Mouse (Mus musculus) midbrain, embryonic 11.5 days (tissue): ENCODE measurements around the gene Wwp2. TPM values are rescaled to one million over a fixed set of nuclear protein-coding genes. Genes with fewer than 3 reads are reported as not detected.

Source experiments
- ATAC-seq: fragments of 200-750 bp; cut with Nextera tagmentation; 2 replicates; pipeline ENCODE4 v1.8.0; 2017; ENCODE audit warnings: moderate TSS enrichment, moderate library complexity; ENCODE audit not compliant: low FRiP score
- DNase-seq: peaks from one replicate; pipeline ENCODE4 v3.0.0; 2015; ENCODE audit warnings: low spot score; ENCODE audit errors: missing footprints
- H3K27ac ChIP-seq: fragments of 300-500 bp; sonication (generic); 2 replicates; pipeline ENCODE4 v1.5.1; 2014; ENCODE audit warnings: low read depth, low read length
- H3K27me3 ChIP-seq: fragments of 300-500 bp; sonication (generic); 2 replicates; pipeline ENCODE4 v1.6.1; 2014; ENCODE audit warnings: mild to moderate bottlenecking, low read length, moderate library complexity, mixed read lengths; ENCODE audit not compliant: control insufficient read depth, insufficient read depth
- H3K36me3 ChIP-seq: fragments of 300-500 bp; sonication (generic); 2 replicates; pipeline ENCODE4 v1.6.1; 2014; ENCODE audit warnings: mild to moderate bottlenecking, low read length, moderate library complexity, mixed read lengths; ENCODE audit not compliant: control insufficient read depth, insufficient read depth
- H3K4me1 ChIP-seq: fragments of 300-500 bp; sonication (generic); 2 replicates; pipeline ENCODE4 v1.6.1; 2014; ENCODE audit warnings: low read length; ENCODE audit not compliant: control insufficient read depth, insufficient read depth
- H3K4me2 ChIP-seq: fragments of 300-500 bp; sonication (generic); 2 replicates; pipeline ENCODE4 v1.6.1; 2014; ENCODE audit warnings: mild to moderate bottlenecking, moderate library complexity
- H3K4me3 ChIP-seq: fragments of 300-500 bp; sonication (generic); 2 replicates; pipeline ENCODE4 v1.5.1; 2014; ENCODE audit warnings: low read depth, low read length
- H3K9ac ChIP-seq: fragments of 300-500 bp; sonication (generic); 2 replicates; pipeline ENCODE4 v1.6.1; 2014; ENCODE audit warnings: low read length
- H3K9me3 ChIP-seq: fragments of 300-500 bp; sonication (generic); 2 replicates; pipeline ENCODE4 v1.6.1; 2016; ENCODE audit warnings: low read length; ENCODE audit not compliant: control insufficient read depth
- WGBS: fragments of 180-500 bp; shearing (Covaris S2); extraction: QIAGEN DNeasy Blood & Tissue Kit; methylation state at CpG from one replicate; pipeline ENCODE4 v1.1.7; 2014; 5-methylcytosine and 5-hydroxymethylcytosine counted together
- polyA plus RNA-seq: library from polyadenylated mRNA; unstranded; fragments of >200 nt; fragmentation: Nextera tagmentation; extraction: Ambion mirVana; gene quantifications from 2 replicates; pipeline ENCODE4 v1.2.1, GENCODE M21; 2014

Wwp2 gene
- polyA plus RNA-seq, 1 experiment from 2014 or later = 53.1 TPM

DNA sequence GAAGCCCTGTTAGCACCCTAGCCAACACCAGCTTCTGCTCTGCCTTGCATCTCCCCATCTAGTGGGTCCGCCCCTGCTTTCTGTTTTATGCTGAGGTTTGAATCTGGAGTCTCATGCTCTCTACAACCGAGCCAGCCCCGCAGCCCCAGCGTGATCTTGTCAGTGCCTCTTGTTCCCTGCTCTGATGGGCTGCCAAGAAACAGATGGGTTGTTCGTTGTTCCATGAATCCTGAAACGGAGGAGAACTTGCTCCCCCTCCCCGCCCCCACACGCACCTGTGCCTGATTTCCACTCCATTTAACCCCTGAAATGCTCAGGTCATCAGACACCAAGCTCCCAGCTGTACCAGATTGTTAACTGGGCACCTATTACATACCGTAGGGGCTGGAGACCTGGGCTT, 36.7 kb upstream of the Wwp2 start:
- Histone ChIP-seq H3K27me3 (no peaks in the 10 kb centered on the region), H3K9me3 (no peaks in the 10 kb centered on the region), H3K9ac (no peak overlapping the region), H3K36me3 (no peaks in the 10 kb centered on the region), H3K4me3 (no peak overlapping the region), H3K4me1 (peaks cover 5% of the 10 kb centered on the region; the same call in 1 of the 2 replicates), H3K4me2 (no peak overlapping the region), H3K27ac (no peak overlapping the region)
- ATAC-seq (no peak), DNase-seq (peak; percentile 49)
- 55% methylated on average over 9 of the region's 9 CpGs for WGBS

GRCm38 (mm10) chr8:107401866-107402265, 34.3 kb upstream of the Wwp2 start:
- Histone ChIP-seq H3K4me1 (peaks cover 5% of the 10 kb centered on the region; the same call in 1 of the 2 replicates), H3K36me3 (no peaks in the 10 kb centered on the region), H3K27me3 (no peaks in the 10 kb centered on the region), H3K9me3 (no peaks in the 10 kb centered on the region), H3K4me2 (no peak overlapping the region), H3K4me3 (no peak overlapping the region), H3K9ac (no peak overlapping the region), H3K27ac (no peak overlapping the region)
- DNase-seq = peak; percentile 65
- no peak for ATAC-seq
- WGBS = 86% methylated on average over 5 of the region's 5 CpGs

DNA sequence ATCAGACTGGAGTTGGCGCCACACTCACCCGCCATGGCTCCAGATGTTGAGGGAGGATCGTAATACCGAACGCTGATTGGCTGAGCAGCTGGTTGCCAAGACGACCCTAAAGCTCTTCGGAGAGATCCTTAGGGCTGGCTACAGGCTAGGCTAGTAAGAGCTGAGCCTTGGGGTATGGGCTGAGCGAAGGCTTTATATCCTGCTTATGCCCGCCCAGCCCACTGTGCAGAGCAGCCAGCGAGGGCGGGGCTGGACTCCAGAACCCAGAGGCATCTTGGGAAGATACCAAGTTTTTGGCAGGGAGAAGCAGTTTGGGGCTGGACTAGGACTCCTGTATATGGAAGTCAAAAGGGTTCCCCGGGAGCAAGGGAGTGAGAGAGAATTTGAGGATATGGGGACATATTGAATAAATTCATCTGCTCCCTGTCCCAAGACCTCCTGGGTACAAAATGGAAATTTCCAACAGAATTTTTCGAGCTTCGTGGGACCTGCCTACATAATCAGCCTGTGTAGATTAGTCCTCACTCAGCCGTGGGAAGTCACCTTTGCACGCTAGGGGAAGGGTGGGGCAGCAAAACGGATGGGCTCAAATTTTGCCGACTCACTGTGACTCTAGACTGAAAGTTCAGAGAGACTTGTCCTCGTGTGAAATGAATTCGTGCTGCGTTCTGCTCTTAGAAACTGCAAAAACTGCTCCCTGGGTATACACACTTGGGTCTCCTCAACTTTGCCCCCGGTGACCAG, 33.0 kb upstream of the Wwp2 start, which contains the start of gene Nqo1:
Gene Nqo1 (minus strand): TSS at position 169 of the 744 bp plus-strand sequence.
- H3K4me1 ChIP-seq = peaks cover 5% of the 10 kb centered on the region; the same call in 1 of the 2 replicates
- peak; percentile 96 for DNase-seq
- no peak within 1 kb of the TSS; the same call in 1 of the 2 replicates for H3K27ac ChIP-seq
- no peaks in the 10 kb centered on the region for H3K27me3 ChIP-seq
- H3K36me3 ChIP-seq = no peaks in the 10 kb centered on the region
- no peaks in the 10 kb centered on the region for H3K9me3 ChIP-seq
- 14% methylated on average over 22 of the region's 22 CpGs for WGBS
- ATAC-seq = peak; percentile 99
- peak within 1 kb of the TSS; percentile 9; the same call in 1 of the 2 replicates for H3K4me3 ChIP-seq
- peak within 1 kb of the TSS; percentile 42 for H3K4me2 ChIP-seq
- H3K9ac ChIP-seq = peak within 1 kb of the TSS; percentile 36; the same call in 1 of the 2 replicates

DNA sequence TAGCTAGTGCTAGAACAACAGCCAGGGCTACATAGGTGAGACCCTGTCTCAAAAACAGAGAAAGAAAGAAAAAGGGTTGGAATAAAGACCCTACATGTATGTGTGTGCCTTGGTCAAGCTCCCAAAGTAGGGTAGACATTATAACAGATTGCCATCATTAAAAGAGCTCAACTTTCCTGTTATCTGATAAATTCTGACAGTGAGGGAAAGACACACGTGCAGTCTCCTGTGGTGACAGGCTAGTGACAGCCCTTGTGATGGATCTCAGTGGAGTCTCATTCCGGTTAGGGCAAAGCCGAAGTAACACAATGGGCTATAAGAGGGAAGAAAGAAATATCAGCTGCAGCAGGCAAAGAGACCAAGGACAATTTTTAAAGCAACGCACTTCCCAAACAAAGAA, 32.1 kb upstream of the Wwp2 start:
- ATAC-seq (no peak), DNase-seq (peak; percentile 23)
- Histone ChIP-seq H3K9ac (no peak overlapping the region), H3K9me3 (no peaks in the 10 kb centered on the region), H3K27me3 (no peaks in the 10 kb centered on the region), H3K4me2 (no peak overlapping the region), H3K4me3 (no peak overlapping the region), H3K4me1 (peaks cover 5% of the 10 kb centered on the region; the same call in 1 of the 2 replicates), H3K27ac (no peak overlapping the region), H3K36me3 (no peaks in the 10 kb centered on the region)
- WGBS = 89% methylated on average over 4 of the region's 4 CpGs

GRCm38 (mm10) chr8:107405935-107406334, 30.2 kb upstream of the Wwp2 start:
- peak; percentile 61 for DNase-seq
- Histone ChIP-seq H3K36me3 (peaks cover 11% of the 10 kb centered on the region), H3K4me1 (peaks cover 5% of the 10 kb centered on the region; the same call in 1 of the 2 replicates), H3K4me3 (no peak overlapping the region), H3K27ac (no peak overlapping the region), H3K4me2 (no peak overlapping the region), H3K9me3 (no peaks in the 10 kb centered on the region), H3K9ac (no peak overlapping the region), H3K27me3 (no peaks in the 10 kb centered on the region)
- 71% methylated on average over 3 of the region's 3 CpGs for WGBS
- no peak for ATAC-seq

- no peak overlapping the region for H3K4me3 ChIP-seq
- no peak overlapping the region for H3K27ac ChIP-seq
- H3K9ac ChIP-seq = no peak overlapping the region
- no peaks in the 10 kb centered on the region for H3K9me3 ChIP-seq
- 67% methylated on average over 4 of the region's 4 CpGs for WGBS
- H3K36me3 ChIP-seq = peaks cover 31% of the 10 kb centered on the region
- DNase-seq (peak; percentile 91), ATAC-seq (no peak)
- no peaks in the 10 kb centered on the region for H3K27me3 ChIP-seq
- H3K4me1 ChIP-seq = no peaks in the 10 kb centered on the region
- H3K4me2 ChIP-seq = no peak overlapping the region
Observed at GRCm38 (mm10) chr8:107411391-107411790, 24.8 kb upstream of the Wwp2 start.

- Histone ChIP-seq H3K9me3 (no peaks in the 10 kb centered on the region), H3K27ac (no peak overlapping the region), H3K4me2 (no peak overlapping the region), H3K9ac (no peak overlapping the region), H3K4me3 (no peak overlapping the region), H3K36me3 (peaks cover 36% of the 10 kb centered on the region), H3K4me1 (no peaks in the 10 kb centered on the region), H3K27me3 (no peaks in the 10 kb centered on the region)
- ATAC-seq = no peak
- WGBS = 87% methylated on average over 8 of the region's 8 CpGs
- DNase-seq = no peak
Observed at GRCm38 (mm10) chr8:107412552-107412951, 23.6 kb upstream of the Wwp2 start.

GRCm38 (mm10) chr8:107413881-107414280, 22.3 kb upstream of the Wwp2 start:
- DNase-seq (peak; percentile 68), ATAC-seq (no peak)
- Histone ChIP-seq H3K4me1 (no peaks in the 10 kb centered on the region), H3K9me3 (no peaks in the 10 kb centered on the region), H3K4me3 (no peak overlapping the region), H3K9ac (no peak overlapping the region), H3K36me3 (peaks cover 41% of the 10 kb centered on the region), H3K27ac (no peak overlapping the region), H3K4me2 (no peak overlapping the region), H3K27me3 (no peaks in the 10 kb centered on the region)
- 90% methylated on average over 10 of the region's 10 CpGs for WGBS

DNA sequence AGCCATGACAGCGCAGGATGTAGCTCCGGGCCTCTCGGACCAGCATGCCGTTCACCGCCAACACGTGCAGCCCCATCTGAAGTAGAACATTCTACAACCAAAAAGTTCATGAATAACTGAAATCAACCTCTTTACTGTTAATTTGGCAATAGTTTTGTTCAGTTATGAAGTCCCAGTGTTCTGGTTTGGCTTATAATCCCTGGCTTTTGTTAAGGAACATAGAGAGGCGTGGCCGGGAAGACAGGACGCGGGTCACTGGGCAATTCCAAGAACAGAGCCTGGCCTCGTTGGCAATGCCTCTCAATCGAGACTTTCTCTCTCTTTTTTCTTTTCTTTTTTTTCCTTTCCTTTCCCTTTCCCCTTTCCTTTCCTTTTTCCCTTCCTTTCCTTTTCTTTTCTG, 19.2 kb upstream of the Wwp2 start:
- no peak overlapping the region for H3K27ac ChIP-seq
- peaks cover 42% of the 10 kb centered on the region for H3K36me3 ChIP-seq
- DNase-seq (no peak), ATAC-seq (no peak)
- no peak overlapping the region for H3K4me3 ChIP-seq
- no peak overlapping the region for H3K9ac ChIP-seq
- no peaks in the 10 kb centered on the region for H3K9me3 ChIP-seq
- 87% methylated on average over 12 of the region's 12 CpGs for WGBS
- no peaks in the 10 kb centered on the region for H3K27me3 ChIP-seq
- H3K4me1 ChIP-seq = no peaks in the 10 kb centered on the region
- no peak overlapping the region for H3K4me2 ChIP-seq
